Mouse (Mus musculus): ENCODE results near the gene Sh2b1.
"Not testable (repeated sequence)": the region's sequence is repeated elsewhere in the genome, so short reads cannot be mapped to it uniquely, and the experiment has no call there.

Gene Sh2b1

DNA sequence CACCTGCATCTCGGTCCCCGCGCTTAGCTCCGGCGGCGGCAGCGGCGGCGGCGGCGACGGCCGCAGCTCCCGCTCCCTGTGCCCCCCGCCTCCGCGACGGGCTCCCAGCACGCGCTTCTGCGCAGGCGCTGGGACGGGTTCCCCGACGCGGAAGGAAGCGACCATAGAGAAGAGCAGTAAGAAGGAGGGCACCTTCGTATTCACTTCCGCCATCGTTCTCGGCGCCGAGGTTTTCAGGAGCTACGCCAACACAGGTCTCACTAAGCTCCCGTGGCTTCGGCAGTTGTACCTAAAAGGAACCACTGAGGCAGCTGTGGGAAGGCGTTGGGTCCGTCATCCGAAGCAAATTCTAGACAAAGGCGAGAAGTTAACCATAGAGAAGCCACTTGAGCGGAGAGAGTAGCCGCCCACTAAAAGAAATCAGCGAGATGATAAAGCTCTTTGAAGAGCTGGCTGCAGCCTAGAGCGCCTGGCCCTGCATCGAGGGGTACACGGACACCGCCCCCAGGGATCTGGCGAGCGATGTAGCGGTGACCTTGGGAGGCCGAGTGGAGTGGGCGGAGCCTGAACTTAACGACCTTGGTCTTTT is at the start of gene Sh2b1:
Sh2b1 (minus strand) TSS at position 432 of the 589 bp plus-strand sequence.
- no peak for DNase-seq (ENCODE audit: extremely low spot score, low read depth, low spot score)

DNA sequence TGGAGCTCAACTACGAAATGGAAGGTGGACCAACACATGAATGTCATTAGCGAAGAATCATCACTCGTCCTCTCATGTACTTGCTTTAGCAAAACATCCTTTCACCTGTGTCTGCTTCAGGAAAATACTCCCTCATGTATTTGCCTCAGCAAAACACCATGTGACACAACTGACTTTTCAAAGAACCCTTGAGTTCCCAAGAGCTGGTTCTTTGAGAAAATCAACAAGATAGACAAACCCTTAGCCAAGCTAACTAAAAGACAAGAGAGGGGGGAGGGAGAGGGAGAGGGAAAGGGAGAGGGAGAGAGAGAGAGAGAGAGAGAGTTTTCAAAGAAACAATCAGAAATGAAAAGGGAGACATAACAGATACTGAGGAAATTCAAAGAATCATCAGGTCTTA is 48.1 kb upstream of the Sh2b1 start:
- DNase-seq (ENCODE audit: extremely low spot score, low read depth, low spot score), result no peak

DNA sequence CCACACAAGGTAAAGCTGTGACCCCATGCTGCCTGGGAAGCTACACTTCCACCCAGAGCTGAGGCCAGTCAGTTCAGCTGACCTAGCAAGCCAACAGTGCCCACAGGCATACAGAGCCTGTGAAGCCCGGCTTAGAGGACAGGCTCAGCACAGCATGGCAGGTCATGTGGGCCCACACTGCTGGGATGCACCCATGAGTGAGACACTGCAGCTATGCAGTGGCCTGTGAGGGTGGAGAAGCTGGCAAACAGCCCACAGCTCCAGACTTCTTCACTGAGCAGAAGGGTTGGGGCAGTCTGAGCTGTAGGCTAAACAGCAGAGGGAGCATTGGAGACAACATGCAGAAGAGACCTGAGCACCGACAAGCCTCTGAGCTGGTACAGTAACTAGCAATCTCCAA is 44.3 kb upstream of the Sh2b1 start:
- no peak for DNase-seq (ENCODE audit: extremely low spot score, low read depth, low spot score)

DNA sequence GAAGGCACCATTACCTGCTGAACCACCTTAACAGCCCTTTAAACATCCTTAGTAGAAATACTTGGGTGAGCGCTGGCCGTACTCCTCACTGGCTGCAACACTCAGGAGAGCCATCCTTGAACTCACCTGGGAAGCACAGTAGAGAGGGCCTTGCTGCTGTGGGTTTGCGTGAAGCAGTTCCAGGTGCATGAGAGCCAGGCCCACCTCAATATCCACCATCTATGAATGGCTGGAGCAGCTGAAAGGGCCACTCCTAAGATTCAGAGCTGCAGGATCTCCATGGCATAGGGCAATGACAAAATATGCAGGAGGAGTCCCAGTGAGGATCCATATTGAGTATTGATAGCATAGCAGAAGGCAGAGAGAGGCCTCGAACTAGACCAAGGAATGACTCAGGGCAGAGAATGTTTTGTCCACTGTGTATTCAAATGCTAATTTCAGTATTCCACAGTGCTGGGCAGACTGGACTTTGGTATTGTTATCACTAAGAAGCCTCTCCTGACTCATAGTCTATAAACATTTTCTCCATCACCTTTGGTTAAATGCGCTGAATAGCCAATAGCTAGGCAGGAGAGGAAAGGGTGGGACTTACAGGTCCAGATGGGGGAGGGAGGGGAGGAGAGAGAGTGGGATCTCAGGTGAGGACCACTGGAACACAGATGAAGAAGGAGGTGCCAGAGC is 43.2 kb upstream of the Sh2b1 start:
- DNase-seq (ENCODE audit: extremely low spot score, low read depth, low spot score), result no peak

DNA sequence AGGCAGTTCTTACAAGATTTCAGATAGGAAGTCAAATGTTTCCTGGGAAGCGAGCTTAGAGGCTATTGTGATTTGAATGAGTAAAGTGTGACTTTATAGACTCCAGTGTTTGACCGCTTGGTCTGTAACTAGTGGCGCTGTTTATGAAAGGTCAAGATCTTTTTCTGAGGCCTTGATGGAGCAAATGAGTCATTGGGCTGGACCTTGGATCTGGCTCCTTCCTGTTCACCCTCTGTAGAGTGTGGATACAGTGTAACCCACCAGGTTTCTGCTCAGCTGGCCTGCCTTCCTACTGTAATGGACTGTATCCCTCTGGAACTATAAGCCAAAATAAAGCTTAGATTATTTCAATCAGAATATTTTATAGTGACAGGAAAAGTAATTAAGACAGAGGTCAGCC is 36.1 kb upstream of the Sh2b1 start:
- no peak for DNase-seq (ENCODE audit: extremely low spot score, low read depth, low spot score)

DNA sequence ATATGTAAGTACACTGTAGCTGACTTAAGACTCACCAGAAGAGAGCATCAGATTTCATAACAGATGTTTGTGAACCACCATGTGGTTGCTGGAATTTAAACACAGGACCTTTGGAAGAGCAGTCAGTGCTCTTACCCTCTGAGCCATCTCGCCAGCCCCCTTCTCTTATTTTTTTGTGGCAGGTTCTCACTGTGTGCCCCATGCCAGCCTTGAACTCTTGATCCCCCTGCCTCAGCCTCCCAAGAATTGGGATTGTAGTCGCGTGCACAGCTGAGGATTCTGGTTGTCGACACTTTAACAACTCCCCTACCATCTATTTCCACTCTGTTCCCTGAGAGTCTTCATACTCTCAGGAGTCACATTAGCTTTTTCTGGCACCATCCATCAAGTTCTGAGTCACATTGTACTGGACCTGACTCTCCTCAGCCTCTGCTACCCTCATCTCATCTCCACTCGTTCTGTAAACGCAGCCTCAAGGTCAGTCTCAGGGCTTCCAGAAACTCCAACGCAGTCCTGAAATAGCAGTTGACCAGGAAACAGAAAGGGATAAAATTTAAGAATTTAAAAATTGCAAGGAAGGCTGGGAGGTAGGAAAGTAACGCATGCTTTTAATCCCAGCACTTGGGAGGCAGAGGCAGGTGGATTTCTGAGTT is 32.0 kb upstream of the Sh2b1 start:
- no peak for DNase-seq (ENCODE audit: extremely low spot score, low read depth, low spot score)

DNA sequence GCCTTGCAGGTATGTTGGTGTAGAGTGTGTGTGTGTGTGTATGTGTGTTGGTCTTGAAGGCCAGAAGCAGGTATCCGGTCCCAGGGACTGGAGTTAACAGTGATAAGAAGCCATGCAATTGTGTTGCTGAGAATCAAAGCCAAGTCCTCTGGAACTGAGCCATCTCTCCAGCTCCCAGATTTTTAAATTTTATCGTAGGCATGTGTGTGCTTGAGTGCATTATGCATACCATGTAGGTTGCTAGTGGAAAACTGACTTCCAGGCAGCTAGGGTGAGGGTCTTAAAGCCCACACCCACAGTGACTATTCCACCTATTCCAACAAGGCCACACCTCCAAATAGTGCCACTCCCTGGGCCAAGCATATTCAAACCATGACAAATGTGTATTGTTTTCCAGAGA is 29.7 kb upstream of the Sh2b1 start:
- no peak for DNase-seq (ENCODE audit: extremely low spot score, low read depth, low spot score)

DNA sequence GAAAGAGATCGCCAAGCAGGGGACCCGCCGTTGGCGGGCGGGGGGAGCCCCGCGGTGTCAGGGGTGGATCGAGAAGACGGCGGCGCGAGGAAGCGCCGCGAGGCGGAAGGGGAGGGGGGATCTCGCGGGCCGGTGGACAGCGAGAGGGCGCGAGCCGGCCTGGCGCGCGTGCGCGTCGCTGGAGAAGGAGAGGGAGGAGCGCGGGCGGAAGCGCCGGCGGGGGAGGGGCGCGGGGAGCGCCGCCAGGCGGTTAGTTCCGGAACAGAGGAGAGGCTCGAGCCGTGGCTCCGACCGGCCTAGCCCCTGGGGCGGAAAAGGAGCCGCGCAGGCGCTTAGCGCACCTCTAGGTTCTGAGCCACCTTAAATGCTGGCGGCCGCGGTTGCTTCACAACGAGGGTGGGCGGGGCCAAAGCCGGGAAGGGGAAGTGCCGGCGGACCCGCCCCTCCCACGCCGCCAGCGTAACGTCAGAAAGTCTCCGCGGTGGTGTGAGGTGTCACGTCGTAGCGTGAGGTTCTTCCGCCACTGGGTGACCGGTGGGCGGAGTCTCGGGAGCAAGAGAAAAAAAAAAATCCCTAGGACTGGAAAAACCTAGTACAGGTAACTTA is 28.2 kb upstream of the Sh2b1 start, which contains the start of gene Atxn2l:
Atxn2l (minus strand) TSS at position 165 of the 606 bp plus-strand sequence.
- DNase-seq (ENCODE audit: extremely low spot score, low read depth, low spot score), result peak; percentile 92

DNA sequence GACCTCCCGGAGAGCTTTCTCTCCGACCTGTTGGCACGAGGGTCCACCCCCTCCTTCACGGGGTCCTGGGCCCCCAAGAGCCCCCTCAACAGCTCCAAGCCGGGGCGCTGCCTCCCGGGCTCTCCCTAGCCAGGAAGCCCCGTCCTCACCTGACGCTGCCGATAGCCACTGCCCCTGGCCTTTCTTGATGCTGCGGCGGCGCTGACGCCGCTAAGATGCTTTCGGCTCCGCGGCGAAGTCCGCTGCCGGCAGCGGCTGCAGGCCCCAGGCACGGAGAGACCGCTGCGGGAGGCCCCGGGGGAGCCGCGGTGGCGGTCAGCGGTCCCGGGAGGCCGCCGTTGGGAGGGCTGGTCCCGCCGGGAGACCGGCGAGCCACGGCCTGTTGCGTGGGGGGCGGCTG is 27.5 kb upstream of the Sh2b1 start:
- no peak for DNase-seq (ENCODE audit: extremely low spot score, low read depth, low spot score)

DNA sequence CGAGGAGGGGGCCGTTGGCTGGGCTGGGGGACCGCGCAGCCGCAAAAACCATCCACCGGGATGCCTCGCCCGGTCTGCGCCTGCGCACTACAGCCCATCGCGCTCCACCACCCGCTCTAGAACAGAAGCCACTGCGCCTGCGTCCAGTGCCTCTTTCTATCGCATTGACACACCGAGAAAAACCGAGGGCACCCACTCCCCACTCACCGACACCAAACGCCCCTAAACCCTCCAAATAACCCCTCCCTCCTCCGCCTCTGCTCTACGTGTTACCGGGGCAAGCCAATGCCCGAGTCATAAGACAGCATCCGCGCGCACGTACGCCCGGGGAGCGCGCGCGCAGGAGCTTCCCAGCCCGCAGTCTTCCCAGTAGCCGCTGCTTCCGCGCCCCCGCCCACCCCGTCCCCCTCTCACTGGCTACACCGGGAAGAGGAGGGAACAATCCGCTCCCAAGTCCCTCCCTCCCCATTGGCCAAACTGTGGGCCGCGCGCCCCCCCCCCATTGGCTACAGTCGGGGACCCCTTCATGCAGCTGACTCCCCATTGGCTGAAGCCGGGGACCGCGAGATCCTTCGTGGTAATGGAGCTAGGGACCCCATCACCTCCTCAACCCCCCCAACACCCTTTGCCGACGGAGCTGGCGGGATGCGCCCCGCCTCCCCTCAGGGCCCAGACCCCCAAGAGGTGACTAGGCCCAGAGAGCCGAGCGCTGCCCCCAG is 27.0 kb upstream of the Sh2b1 start:
- DNase-seq (ENCODE audit: extremely low spot score, low read depth, low spot score), result no peak

DNA sequence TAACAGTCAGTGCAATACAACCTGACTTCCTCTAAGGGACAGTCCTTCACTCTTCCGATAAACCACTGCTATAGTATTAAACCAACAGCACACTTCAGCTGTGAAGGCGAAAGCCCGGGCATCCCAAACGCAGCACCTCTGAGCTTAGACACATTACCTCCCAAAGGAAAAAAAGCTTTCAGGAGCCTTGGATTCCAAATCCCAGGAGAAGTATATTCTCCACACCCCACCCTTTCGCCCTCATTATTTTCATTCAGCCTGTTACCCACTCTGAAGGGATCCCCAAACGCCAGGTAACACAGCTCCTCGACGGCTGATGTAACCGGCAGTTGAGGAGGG is 26.4 kb upstream of the Sh2b1 start:
- DNase-seq (ENCODE audit: extremely low spot score, low read depth, low spot score), result no peak

DNA sequence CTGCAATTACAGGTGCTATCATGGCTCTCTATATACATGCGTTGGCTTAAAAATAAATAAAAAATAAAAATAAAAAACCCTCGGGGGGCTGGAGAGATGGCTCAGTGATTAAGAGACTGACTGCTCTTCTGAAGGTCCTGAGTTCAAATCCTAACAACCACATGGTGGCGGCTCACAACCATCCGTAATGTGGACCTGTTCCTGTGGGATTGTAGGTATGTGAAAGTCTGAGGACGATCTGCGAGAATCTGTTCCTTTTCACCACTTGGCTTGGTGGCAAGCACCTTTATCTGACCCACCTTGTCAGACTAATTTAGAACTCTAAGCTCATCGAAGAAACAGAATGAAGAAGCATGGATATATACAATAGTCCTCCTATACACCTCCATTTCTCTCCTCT is 24.2 kb upstream of the Sh2b1 start:
- no peak for DNase-seq (ENCODE audit: extremely low spot score, low read depth, low spot score)

DNA sequence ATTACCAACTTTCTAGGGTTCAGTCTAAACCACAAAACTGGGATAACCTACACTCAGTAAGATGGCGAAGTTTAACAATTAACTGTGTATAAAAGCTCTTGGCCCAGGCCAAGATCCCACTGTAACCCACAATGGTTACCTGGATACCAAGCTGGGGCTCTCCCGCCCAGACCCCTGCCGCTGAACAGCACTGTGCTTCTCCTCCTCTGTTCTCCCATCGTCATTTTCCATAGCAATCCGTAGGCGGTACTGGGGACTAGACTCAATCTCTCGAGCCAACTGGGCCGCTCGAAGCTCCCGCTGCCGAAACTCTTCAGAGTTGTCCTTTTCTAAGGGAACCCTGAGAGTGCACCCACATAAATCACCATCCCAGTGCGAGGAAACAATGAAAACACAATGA is 22.7 kb upstream of the Sh2b1 start:
- DNase-seq (ENCODE audit: extremely low spot score, low read depth, low spot score), result no peak

DNA sequence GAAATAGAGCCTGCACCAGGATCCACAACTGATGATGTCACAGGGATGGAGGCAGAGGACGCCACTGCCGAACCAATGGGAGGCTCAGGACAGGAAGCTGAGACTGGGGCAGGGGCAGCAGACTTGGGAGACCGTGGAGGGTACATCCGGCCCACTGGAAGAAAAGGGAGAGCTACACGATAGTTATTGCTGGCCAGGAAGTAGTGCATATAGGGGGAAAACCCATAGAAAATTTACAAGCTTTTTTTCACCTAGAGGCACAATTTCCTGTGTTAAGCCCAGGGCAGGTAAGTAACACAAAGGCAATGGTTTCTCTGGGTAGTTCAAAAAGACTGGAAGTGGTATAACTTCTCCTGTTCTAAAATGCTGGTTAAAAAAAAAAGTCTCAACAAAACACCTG is 21.3 kb upstream of the Sh2b1 start:
- DNase-seq (ENCODE audit: extremely low spot score, low read depth, low spot score), result no peak

DNA sequence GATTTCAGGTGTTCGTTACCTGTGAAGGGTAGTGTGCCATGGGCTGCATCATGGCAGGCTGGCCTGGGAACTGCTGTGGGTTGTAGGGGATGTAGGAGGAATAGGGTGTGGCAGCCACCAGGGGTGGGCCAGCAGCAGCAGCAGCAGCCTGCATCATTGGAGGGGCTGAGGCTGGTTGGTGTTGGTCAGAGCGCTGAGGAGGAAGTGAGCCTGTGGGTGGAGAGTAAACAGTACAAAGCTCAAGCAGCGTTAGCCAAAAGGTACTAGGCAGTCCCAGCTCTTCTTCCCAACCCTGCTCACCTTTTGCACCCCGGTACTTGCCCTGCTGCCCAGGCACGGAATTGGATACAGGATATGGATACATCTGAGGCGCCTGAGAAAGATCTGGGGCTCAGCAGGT is 18.9 kb upstream of the Sh2b1 start:
- no peak for DNase-seq (ENCODE audit: extremely low spot score, low read depth, low spot score)

DNA sequence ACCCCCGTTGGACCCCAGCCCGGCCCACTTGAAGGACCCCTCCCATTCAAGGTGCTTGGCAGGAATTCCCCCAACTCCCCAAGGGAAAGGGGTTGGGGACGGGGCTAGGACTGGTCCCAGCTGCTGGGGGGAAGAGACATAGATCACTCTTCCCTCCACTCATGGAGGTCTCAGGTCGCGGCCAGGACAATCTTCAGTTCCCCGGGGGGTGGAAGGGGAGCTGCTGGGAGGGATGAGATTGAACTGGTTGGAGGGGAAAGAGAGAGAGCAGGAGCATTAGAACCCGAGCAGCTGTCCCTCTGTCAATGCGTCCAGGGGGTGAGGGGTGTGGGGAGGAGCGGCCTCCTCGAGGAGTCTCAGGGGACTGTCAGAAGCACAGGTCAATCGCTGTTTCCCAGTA is 16.7 kb upstream of the Sh2b1 start:
- DNase-seq (ENCODE audit: extremely low spot score, low read depth, low spot score), result no peak

DNA sequence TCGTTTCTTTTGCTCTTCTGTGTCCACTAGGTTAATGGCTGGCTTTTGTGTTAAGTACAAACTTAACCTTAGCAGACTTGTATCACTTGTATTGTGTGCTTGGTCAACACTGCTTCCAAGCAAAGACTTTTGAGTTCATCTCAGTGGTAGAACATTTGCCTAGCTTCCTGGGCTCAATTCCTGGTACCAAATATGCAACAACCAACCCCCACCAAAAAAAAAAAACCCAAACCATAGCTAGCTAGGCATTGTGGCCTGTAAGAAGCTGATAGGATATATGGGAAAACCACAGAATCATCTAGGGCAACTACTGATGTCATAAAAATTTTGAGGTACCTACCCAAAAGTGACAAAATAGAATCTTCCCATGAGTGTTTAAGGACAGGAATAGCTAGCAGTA is 15.8 kb upstream of the Sh2b1 start:
- no peak for DNase-seq (ENCODE audit: extremely low spot score, low read depth, low spot score)

DNA sequence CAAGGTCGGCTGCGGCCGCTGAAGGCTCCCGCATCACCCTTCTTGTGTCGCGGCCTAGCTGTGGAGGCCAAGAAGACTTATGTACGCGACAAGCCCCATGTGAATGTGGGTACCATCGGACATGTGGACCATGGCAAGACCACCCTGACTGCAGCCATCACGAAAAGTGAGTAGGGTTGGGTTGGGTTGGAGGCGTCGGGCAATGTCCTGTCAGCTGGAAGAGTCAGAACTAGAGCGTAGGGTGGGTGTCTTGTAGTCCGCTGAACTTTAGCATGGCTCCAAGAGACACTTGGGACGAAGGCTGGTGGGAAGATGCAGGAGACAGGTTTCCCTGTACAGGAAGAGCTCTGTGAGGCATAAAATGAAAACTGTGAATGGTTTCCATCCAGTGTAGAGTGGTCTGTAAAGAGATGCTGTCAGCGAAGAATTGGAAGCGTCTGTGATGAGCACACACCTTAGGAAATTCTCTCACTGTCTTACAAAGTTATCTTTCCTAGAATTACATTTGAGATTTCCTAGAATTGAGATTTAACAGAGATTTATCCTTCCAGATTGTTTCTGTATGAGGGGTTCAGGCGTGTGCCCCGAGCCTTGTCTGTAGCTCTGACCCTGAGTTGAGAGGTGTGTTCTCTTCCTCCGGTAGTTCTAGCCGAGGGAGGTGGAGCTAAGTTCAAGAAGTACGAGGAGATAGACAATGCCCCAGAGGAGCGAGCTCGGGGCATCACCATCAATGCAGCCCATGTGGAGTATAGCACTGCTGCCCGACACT is 12.6 kb upstream of the Sh2b1 start:
- not testable (repeated sequence) for DNase-seq (ENCODE audit: extremely low spot score, low read depth, low spot score)

DNA sequence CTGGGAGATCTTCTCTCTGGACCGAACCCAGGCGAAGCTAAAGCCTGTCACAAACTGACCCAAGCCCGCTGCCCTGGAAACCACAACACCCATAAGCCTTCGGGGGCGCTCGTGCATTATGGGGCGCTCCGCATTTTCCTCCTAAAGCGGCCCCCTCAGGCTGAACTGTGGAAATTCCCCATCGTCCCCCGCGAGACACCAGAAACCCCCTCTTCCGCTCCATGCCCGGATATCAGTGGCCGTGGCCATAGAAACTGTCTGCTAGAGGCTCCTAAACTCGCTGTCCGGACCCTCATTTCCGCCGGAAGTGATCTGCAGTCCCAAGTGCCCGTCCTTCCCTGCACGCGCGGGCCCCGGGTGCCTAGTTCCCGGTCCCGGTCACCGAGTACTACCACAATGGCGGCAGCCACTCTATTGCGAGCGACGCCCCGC is 11.8 kb upstream of the Sh2b1 start, which contains the start of gene Tufm:
Tufm (plus strand) TSS at position 310 of the 432 bp plus-strand sequence.
- DNase-seq (ENCODE audit: extremely low spot score, low read depth, low spot score), result no peak

DNA sequence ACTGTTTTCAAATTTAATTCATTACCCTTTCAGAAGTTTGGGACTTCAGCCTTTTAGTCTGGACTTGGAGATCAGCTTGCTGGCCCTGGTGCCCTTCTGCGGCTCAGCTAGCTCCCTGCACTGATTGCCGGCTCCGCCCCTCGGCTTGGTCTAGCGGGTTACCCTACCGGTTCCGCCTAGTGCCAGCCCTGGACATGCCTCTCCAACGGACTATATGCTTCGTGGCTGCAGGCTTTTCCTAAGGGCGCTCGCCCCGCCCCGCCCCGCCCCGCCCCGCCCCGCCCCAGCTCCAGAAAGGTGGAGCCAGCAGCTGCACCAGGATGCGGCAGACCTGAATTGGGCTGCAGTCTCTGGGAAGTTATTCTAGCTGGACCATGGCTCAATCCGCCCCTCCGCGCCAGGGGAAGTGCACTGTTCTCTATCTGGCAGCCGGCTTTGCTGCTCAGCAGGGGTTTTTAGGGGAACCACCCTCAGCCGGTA is 7.2 kb upstream of the Sh2b1 start:
- no peak for DNase-seq (ENCODE audit: extremely low spot score, low read depth, low spot score)

DNA sequence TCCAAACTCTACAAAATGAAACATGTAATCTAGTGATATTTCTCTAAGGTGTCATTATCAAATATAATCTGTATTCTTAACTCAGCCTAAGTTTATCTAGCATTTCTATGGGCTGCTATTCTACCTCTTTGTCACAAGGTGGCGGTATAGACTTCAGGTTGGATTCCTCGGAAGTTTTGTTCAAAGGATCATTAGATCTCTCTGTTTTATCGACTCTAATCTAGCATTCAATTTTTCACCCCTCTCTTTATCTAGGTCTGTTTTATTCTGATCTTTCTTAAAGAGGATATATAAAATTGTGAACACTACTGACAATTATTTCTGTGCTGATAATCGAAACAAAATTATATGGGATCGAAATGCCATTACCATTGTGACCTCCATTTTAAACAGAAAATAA is 6.5 kb upstream of the Sh2b1 start:
- no peak for DNase-seq (ENCODE audit: extremely low spot score, low read depth, low spot score)
